Mouse (Mus musculus): ENCODE results near the gene Mvp. TPM values are rescaled to one million over a fixed set of nuclear protein-coding genes. Genes with fewer than 3 reads are reported as not detected.

The Mvp gene
- polyA plus RNA-seq, 1 experiment = 353 TPM

- Histone ChIP-seq H3K4me1 (ENCODE audit: control insufficient read depth, insufficient read depth, insufficient read length, low read length) (peaks cover 45% of the 10 kb centered on the region), H3K4me3 (ENCODE audit: low read depth, low read length) (peak overlapping the region; percentile 24), H3K36me3 (ENCODE audit: control insufficient read depth, insufficient read depth, low read length) (peaks cover 8% of the 10 kb centered on the region), H3K27me3 (ENCODE audit: control insufficient read depth, insufficient read depth, low read length) (no peaks in the 10 kb centered on the region), H3K27ac (ENCODE audit: insufficient read depth, low read depth, low read length) (peak overlapping the region; percentile 97)
- WGBS = 49% methylated on average over 17 of the region's 17 CpGs
- TF ChIP-seq CTCF (IDR thresholded peaks at IDR 0.05; ENCODE audit: extremely low read depth, insufficient read length, insufficient replicate concordance, low read depth, low read length) = no peak
- TF ChIP-seq POLR2A (IDR thresholded peaks at IDR 0.05; ENCODE audit: low read depth, low read length) = no peak
These were observed 4.9 kb downstream of the Mvp start for GRCm38 (mm10) chr7:127009307-127010085.

GRCm38 (mm10) chr7:127008239-127009019 lies 6.0 kb downstream of the Mvp start:
- Histone ChIP-seq H3K4me3 (ENCODE audit: low read depth, low read length) (peak overlapping the region; percentile 22; the same call in 1 of the 2 replicates), H3K36me3 (ENCODE audit: control insufficient read depth, insufficient read depth, low read length) (peaks cover 8% of the 10 kb centered on the region), H3K27me3 (ENCODE audit: control insufficient read depth, insufficient read depth, low read length) (no peaks in the 10 kb centered on the region), H3K27ac (ENCODE audit: insufficient read depth, low read depth, low read length) (peak overlapping the region; percentile 97), H3K4me1 (ENCODE audit: control insufficient read depth, insufficient read depth, insufficient read length, low read length) (peaks cover 46% of the 10 kb centered on the region)
- no peak for TF ChIP-seq CTCF (IDR thresholded peaks at IDR 0.05; ENCODE audit: extremely low read depth, insufficient read length, insufficient replicate concordance, low read depth, low read length)
- peak; percentile 35; the same call in 1 of the 2 replicates for TF ChIP-seq POLR2A (IDR thresholded peaks at IDR 0.05; ENCODE audit: low read depth, low read length)
- 20% methylated on average over 9 of the region's 9 CpGs for WGBS

GRCm38 (mm10) chr7:127007313-127008024 lies 7.0 kb downstream of the Mvp start:
- Histone ChIP-seq H3K4me3 (ENCODE audit: low read depth, low read length) (no peak overlapping the region), H3K27ac (ENCODE audit: insufficient read depth, low read depth, low read length) (peak overlapping the region; percentile 97; the same call in 1 of the 2 replicates), H3K27me3 (ENCODE audit: control insufficient read depth, insufficient read depth, low read length) (no peaks in the 10 kb centered on the region), H3K36me3 (ENCODE audit: control insufficient read depth, insufficient read depth, low read length) (peaks cover 8% of the 10 kb centered on the region), H3K4me1 (ENCODE audit: control insufficient read depth, insufficient read depth, insufficient read length, low read length) (peaks cover 37% of the 10 kb centered on the region)
- TF ChIP-seq POLR2A (IDR thresholded peaks at IDR 0.05; ENCODE audit: low read depth, low read length) (no peak), CTCF (IDR thresholded peaks at IDR 0.05; ENCODE audit: extremely low read depth, insufficient read length, insufficient replicate concordance, low read depth, low read length) (no peak)
- 82% methylated on average over 6 of the region's 6 CpGs for WGBS

GRCm38 (mm10) chr7:127004122-127004875 lies 10.1 kb downstream of the Mvp start:
- Histone ChIP-seq H3K4me3 (ENCODE audit: low read depth, low read length) (no peak overlapping the region), H3K27ac (ENCODE audit: insufficient read depth, low read depth, low read length) (peak overlapping the region; percentile 17)
- 43% methylated on average over 4 of the region's 4 CpGs for WGBS

GRCm38 (mm10) chr7:127003620-127004019 lies 10.8 kb downstream of the Mvp start:
- Histone ChIP-seq H3K4me1 (ENCODE audit: control insufficient read depth, insufficient read depth, insufficient read length, low read length) (peaks cover 16% of the 10 kb centered on the region; the same call in 1 of the 2 replicates), H3K27ac (ENCODE audit: insufficient read depth, low read depth, low read length) (peak overlapping the region; percentile 43), H3K36me3 (ENCODE audit: control insufficient read depth, insufficient read depth, low read length) (peaks cover 30% of the 10 kb centered on the region), H3K27me3 (ENCODE audit: control insufficient read depth, insufficient read depth, low read length) (no peaks in the 10 kb centered on the region), H3K4me3 (ENCODE audit: low read depth, low read length) (peak overlapping the region; percentile 17; the same call in 1 of the 2 replicates)
- WGBS = 38% methylated on average over 5 of the region's 5 CpGs
- TF ChIP-seq POLR2A (IDR thresholded peaks at IDR 0.05; ENCODE audit: low read depth, low read length) (no peak), CTCF (IDR thresholded peaks at IDR 0.05; ENCODE audit: extremely low read depth, insufficient read length, insufficient replicate concordance, low read depth, low read length) (no peak)

More at GRCm38 (mm10) chr7:127004122-127004875, 10.1 kb downstream of the Mvp start:
- Histone ChIP-seq H3K4me1 (ENCODE audit: control insufficient read depth, insufficient read depth, insufficient read length, low read length) (peaks cover 22% of the 10 kb centered on the region), H3K27me3 (ENCODE audit: control insufficient read depth, insufficient read depth, low read length) (no peaks in the 10 kb centered on the region), H3K36me3 (ENCODE audit: control insufficient read depth, insufficient read depth, low read length) (peaks cover 24% of the 10 kb centered on the region)
- TF ChIP-seq POLR2A (IDR thresholded peaks at IDR 0.05; ENCODE audit: low read depth, low read length) (no peak), CTCF (IDR thresholded peaks at IDR 0.05; ENCODE audit: extremely low read depth, insufficient read length, insufficient replicate concordance, low read depth, low read length) (no peak)

GRCm38 (mm10) chr7:126999568-126999967 lies 14.9 kb downstream of the Mvp start:
- no peaks in the 10 kb centered on the region for H3K27me3 ChIP-seq (ENCODE audit: control insufficient read depth, insufficient read depth, low read length)
- 0 out of 2 replicates have a peak, but pooled peaks cover 2% of the 10 kb centered on the region for H3K4me1 ChIP-seq (ENCODE audit: control insufficient read depth, insufficient read depth, insufficient read length, low read length)
- no peak overlapping the region for H3K27ac ChIP-seq (ENCODE audit: insufficient read depth, low read depth, low read length)
- no peak overlapping the region for H3K4me3 ChIP-seq (ENCODE audit: low read depth, low read length)
- WGBS = 84% methylated on average over 10 of the region's 10 CpGs
- TF ChIP-seq CTCF (IDR thresholded peaks at IDR 0.05; ENCODE audit: extremely low read depth, insufficient read length, insufficient replicate concordance, low read depth, low read length) (no peak), POLR2A (IDR thresholded peaks at IDR 0.05; ENCODE audit: low read depth, low read length) (no peak)
- H3K36me3 ChIP-seq (ENCODE audit: control insufficient read depth, insufficient read depth, low read length) = peaks cover 61% of the 10 kb centered on the region
